Mouse (Mus musculus) MEL (cell line): ENCODE measurements at regions not wholly inside any gene's neighbourhood (a gene's known extent, or its start where the extent isn't known, plus 50 kb on each side); places are given as distances from the start of the nearest gene placed in this dataset.

ENCODE experiments used
- DNase-seq: peaks from one replicate; pipeline ENCODE4 v3.0.0; 2011; ENCODE audit warnings: low read depth, low spot score
- H3K27ac ChIP-seq: 2 replicates; pipeline ENCODE4 v1.5.1; 2012; ENCODE audit warnings: low read depth, mild to moderate bottlenecking, control low read depth, low read length, moderate library complexity; ENCODE audit not compliant: control insufficient read depth
- H3K27me3 ChIP-seq, 2 experiments: fragments of 150-350 bp in 1 of 2; sonication (generic) in 1 of 2; 2 replicates each; pipeline ENCODE4 v1.6.1; 2012; ENCODE audit warnings: low read length in 2 of 2, mild to moderate bottlenecking in 2 of 2, improper control_type of control experiment in 1 of 2, moderate library complexity in 1 of 2; ENCODE audit not compliant: insufficient read depth in 2 of 2, control insufficient read depth in 1 of 2
- H3K36me3 ChIP-seq, 2 experiments: 2 replicates each; pipeline ENCODE4 v1.6.1; 2012 to 2014; ENCODE audit warnings: low read length in 2 of 2, improper control_type of control experiment in 1 of 2, inconsistent platforms in 1 of 2, mild to moderate bottlenecking in 1 of 2; ENCODE audit not compliant: insufficient read depth in 2 of 2, control insufficient read depth in 1 of 2
- H3K4me1 ChIP-seq, 2 experiments: fragments of 150-350 bp in 1 of 2; sonication (generic) in 1 of 2; 2 replicates each; pipeline ENCODE4 v1.6.1; 2012; ENCODE audit warnings: low read length in 2 of 2, improper control_type of control experiment in 1 of 2, mild to moderate bottlenecking in 1 of 2; ENCODE audit not compliant: insufficient read depth in 2 of 2, control insufficient read depth in 1 of 2
- H3K4me3 ChIP-seq, 2 experiments: fragments of 150-350 bp in 1 of 2; sonication (generic) in 1 of 2; 2 replicates each; pipeline ENCODE4 v1.5.1; 2012; ENCODE audit warnings: low read depth in 2 of 2, low read length in 2 of 2, mild to moderate bottlenecking in 2 of 2, moderate library complexity in 2 of 2, control low read depth in 1 of 2, improper control_type of control experiment in 1 of 2; ENCODE audit not compliant: control insufficient read depth in 1 of 2, insufficient read depth in 1 of 2
- H3K79me2 ChIP-seq: 2 replicates; pipeline ENCODE4 v1.6.1; 2012; ENCODE audit warnings: mild to moderate bottlenecking, low read length, moderate library complexity; ENCODE audit not compliant: control insufficient read depth, poor library complexity, insufficient read depth
- H3K9ac ChIP-seq: 2 replicates; pipeline ENCODE4 v1.6.1; 2012; ENCODE audit warnings: low read depth, mild to moderate bottlenecking, control low read depth, low read length, moderate library complexity; ENCODE audit not compliant: control insufficient read depth, poor library complexity, severe bottlenecking
- H3K9me3 ChIP-seq: fragments of 150-350 bp; sonication (generic); replicated peaks from 2 replicates; pipeline ENCODE4 v1.6.1; 2012; ENCODE audit warnings: mild to moderate bottlenecking, low read length, improper control_type of control experiment, moderate library complexity; ENCODE audit not compliant: insufficient read depth
- CTCF ChIP-seq, 3 experiments: IDR thresholded peaks in 2 of 3; conservative IDR thresholded peaks in 1 of 3; 2 replicates each; pipeline ENCODE4 v1.5.1; 2011 to 2012; ENCODE audit warnings: low read length in 3 of 3, low read depth in 2 of 3, mild to moderate bottlenecking in 2 of 3, improper control_type of control experiment in 1 of 3, inconsistent platforms in 1 of 3, mixed read lengths in 1 of 3, moderate library complexity in 1 of 3; ENCODE audit not compliant: control insufficient read depth in 1 of 3, insufficient read depth in 1 of 3, poor library complexity in 1 of 3, severe bottlenecking in 1 of 3
- E2F4 ChIP-seq: IDR thresholded peaks from 2 replicates; pipeline ENCODE4 v1.6.1; 2011; ENCODE audit warnings: low read depth, low read length, improper control_type of control experiment, borderline replicate concordance
- EP300 ChIP-seq, 2 experiments: IDR thresholded peaks; 2 replicates each; pipeline ENCODE4 v1.6.1; 2011; ENCODE audit warnings: improper control_type of control experiment in 2 of 2, low read length in 2 of 2, low read depth in 1 of 2, mild to moderate bottlenecking in 1 of 2
- GABPA ChIP-seq: IDR thresholded peaks from 2 replicates; pipeline ENCODE4 v1.6.1; 2012; ENCODE audit warnings: low read depth, mild to moderate bottlenecking, inconsistent platforms, low read length, improper control_type of control experiment, moderate library complexity
- MAFK ChIP-seq: IDR thresholded peaks from 2 replicates; pipeline ENCODE4 v1.6.1; 2011; ENCODE audit warnings: low read depth, mild to moderate bottlenecking, low read length, improper control_type of control experiment, borderline replicate concordance
- MEF2A ChIP-seq: IDR thresholded peaks from 2 replicates; pipeline ENCODE4 v1.6.1; 2014; ENCODE audit warnings: low read depth, mild to moderate bottlenecking, inconsistent platforms, low read length, improper control_type of control experiment; ENCODE audit not compliant: poor library complexity, insufficient replicate concordance, severe bottlenecking; ENCODE audit errors: extremely low read depth
- NELFE ChIP-seq: IDR thresholded peaks from 2 replicates; pipeline ENCODE4 v1.6.1; 2011; ENCODE audit warnings: low read depth, low read length, improper control_type of control experiment
- RCOR1 ChIP-seq: IDR thresholded peaks from 2 replicates; pipeline ENCODE4 v1.6.1; 2012; ENCODE audit warnings: low read depth, mild to moderate bottlenecking, inconsistent platforms, low read length, improper control_type of control experiment
- SIN3A ChIP-seq: IDR thresholded peaks from 2 replicates; pipeline ENCODE4 v1.6.1; 2012; ENCODE audit warnings: low read length, improper control_type of control experiment, inconsistent platforms
- TAL1 ChIP-seq: IDR thresholded peaks from 2 replicates; pipeline ENCODE4 v1.6.1; 2012; ENCODE audit warnings: mild to moderate bottlenecking, inconsistent platforms, low read length, moderate library complexity, mixed read lengths
- USF1 ChIP-seq: IDR thresholded peaks from 2 replicates; pipeline ENCODE4 v1.6.1; 2014; ENCODE audit warnings: low read depth, mild to moderate bottlenecking, inconsistent platforms, low read length, improper control_type of control experiment, moderate library complexity
- USF2 ChIP-seq, 2 experiments: IDR thresholded peaks; 2 replicates each; pipeline ENCODE4 v1.6.1; 2011 to 2012; ENCODE audit warnings: improper control_type of control experiment in 2 of 2, low read length in 2 of 2, borderline replicate concordance in 1 of 2, inconsistent platforms in 1 of 2, low read depth in 1 of 2, mild to moderate bottlenecking in 1 of 2; ENCODE audit not compliant: insufficient read depth in 1 of 2
- ZMIZ1 ChIP-seq: IDR thresholded peaks from 2 replicates; pipeline ENCODE4 v1.6.1; 2012; ENCODE audit warnings: low read depth, mild to moderate bottlenecking, inconsistent platforms, low read length, improper control_type of control experiment, moderate library complexity

DNA sequence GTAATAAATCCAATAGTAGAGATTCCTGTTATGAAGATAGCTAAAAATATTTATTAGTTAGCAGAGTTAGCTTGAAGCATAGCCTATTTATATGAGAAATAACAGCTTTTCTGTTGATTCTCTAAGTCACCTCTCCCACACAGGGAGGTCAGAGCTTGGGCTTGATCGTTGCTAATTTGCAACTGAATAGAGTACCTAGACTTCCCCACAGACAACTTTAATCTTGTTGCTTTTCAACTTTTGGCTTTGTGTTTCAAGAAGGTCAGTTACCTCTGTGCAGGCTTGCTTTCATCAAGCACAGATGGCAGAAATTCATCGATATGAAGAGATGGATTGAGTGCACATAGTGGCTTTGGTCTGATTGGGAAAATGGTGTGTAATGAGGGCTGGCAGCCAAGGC, 118.9 kb upstream of the Nr2f1 start:
- no peak for DNase-seq
- TF ChIP-seq TAL1 (no peak), MAFK (no peak), GABPA (no peak), USF1 (no peak), RCOR1 (no peak), E2F4 (no peak), MEF2A (no peak), EP300 (IDR thresholded peaks at IDR 0.05; ENCODE audit: low read depth in 1 of 2, low read length in 2 of 2) (no peak), NELFE (no peak), ZMIZ1 (no peak), CTCF (IDR thresholded peaks at IDR 0.05 in 2 of 3, conservative IDR thresholded peaks at IDR 0.05 in 1 of 3; ENCODE audit: control insufficient read depth in 1 of 3, insufficient read depth in 1 of 3, low read depth in 2 of 3, low read length in 3 of 3, poor library complexity in 1 of 3, severe bottlenecking in 1 of 3) (no peak)
- TF ChIP-seq, all 39 proteins: peak for 0

DNA sequence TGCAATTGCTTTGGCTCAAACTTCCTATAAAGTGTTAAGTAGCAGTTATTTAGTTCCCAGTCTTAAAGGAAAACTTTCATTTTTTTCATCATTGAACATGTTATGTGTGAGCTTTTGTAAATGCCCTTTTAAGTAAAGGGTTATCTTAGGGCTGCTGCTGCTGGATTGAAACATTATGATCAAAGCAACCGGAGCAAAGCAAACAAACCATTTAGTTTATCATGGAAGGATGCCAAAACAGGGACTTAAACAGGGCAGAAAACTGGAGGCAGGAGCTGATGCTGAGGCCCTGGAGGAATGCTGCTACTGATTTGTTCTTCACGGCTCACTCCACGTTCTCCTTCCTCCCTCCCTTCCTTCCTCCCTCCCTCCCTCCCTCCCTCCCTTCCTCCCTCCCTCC, 111.3 kb upstream of the Nr2f1 start:
- TF ChIP-seq USF2 (IDR thresholded peaks at IDR 0.05; ENCODE audit: borderline replicate concordance in 1 of 2, insufficient read depth in 1 of 2, low read depth in 1 of 2, low read length in 2 of 2), result no peak
- no peak for TF ChIP-seq SIN3A
- no peaks in the 10 kb centered on the region for H3K4me1 ChIP-seq
- H3K36me3 ChIP-seq, result no peaks in the 10 kb centered on the region
- H3K27me3 ChIP-seq, result no peaks in the 10 kb centered on the region
- H3K9ac ChIP-seq, result no peak overlapping the region
- H3K4me3 ChIP-seq, result no peak overlapping the region
- no peak for DNase-seq
- no peak overlapping the region for H3K27ac ChIP-seq
- H3K79me2 ChIP-seq, result no peaks in the 10 kb centered on the region
- no peaks in the 10 kb centered on the region for H3K9me3 ChIP-seq

More for the DNA sequence above, 118.9 kb upstream of the Nr2f1 start:
- no peaks in the 10 kb centered on the region for H3K27me3 ChIP-seq
- H3K4me3 ChIP-seq, result no peak overlapping the region
- H3K9me3 ChIP-seq, result no peaks in the 10 kb centered on the region
- H3K36me3 ChIP-seq, result no peaks in the 10 kb centered on the region
- H3K4me1 ChIP-seq, result no peaks in the 10 kb centered on the region
- H3K9ac ChIP-seq, result no peak overlapping the region
- H3K79me2 ChIP-seq, result no peaks in the 10 kb centered on the region
- H3K27ac ChIP-seq, result no peak overlapping the region
